Mouse (Mus musculus): ENCODE results near the gene Treml1. TPM values are rescaled to one million over a fixed set of nuclear protein-coding genes. Genes with fewer than 3 reads are reported as not detected.

Gene Treml1
- polyA plus RNA-seq, 1 experiment: 2.2 TPM

- TF ChIP-seq GATA1 (IDR thresholded peaks at IDR 0.05; ENCODE audit: low read length): no peak
Measured at GRCm38 (mm10) chr17:48385786-48386461, 26.2 kb downstream of the Treml1 start.

- TF ChIP-seq GATA1 (IDR thresholded peaks at IDR 0.05; ENCODE audit: low read length): no peak
Measured at GRCm38 (mm10) chr17:48388666-48389065, 28.9 kb downstream of the Treml1 start.

GRCm38 (mm10) chr17:48389442-48389841, 29.7 kb downstream of the Treml1 start:
- TF ChIP-seq GATA1 (IDR thresholded peaks at IDR 0.05; ENCODE audit: low read length): no peak

GRCm38 (mm10) chr17:48391446-48391845, 31.7 kb downstream of the Treml1 start:
- TF ChIP-seq GATA1 (IDR thresholded peaks at IDR 0.05; ENCODE audit: low read length): no peak

GRCm38 (mm10) chr17:48392616-48393015, 32.9 kb downstream of the Treml1 start:
- TF ChIP-seq GATA1 (IDR thresholded peaks at IDR 0.05; ENCODE audit: low read length): no peak

- TF ChIP-seq GATA1 (IDR thresholded peaks at IDR 0.05; ENCODE audit: low read length): no peak
Measured at GRCm38 (mm10) chr17:48401710-48402109, 42.0 kb downstream of the Treml1 start.

- TF ChIP-seq GATA1 (IDR thresholded peaks at IDR 0.05; ENCODE audit: low read length): no peak
Measured at GRCm38 (mm10) chr17:48402751-48403150, 43.0 kb downstream of the Treml1 start.

- no peak for TF ChIP-seq GATA1 (IDR thresholded peaks at IDR 0.05; ENCODE audit: low read length)
Measured at GRCm38 (mm10) chr17:48403848-48404247, 44.1 kb downstream of the Treml1 start.

GRCm38 (mm10) chr17:48404706-48405105, 45.0 kb downstream of the Treml1 start:
- no peak for TF ChIP-seq GATA1 (IDR thresholded peaks at IDR 0.05; ENCODE audit: low read length)

- no peak for TF ChIP-seq GATA1 (IDR thresholded peaks at IDR 0.05; ENCODE audit: low read length)
Measured at GRCm38 (mm10) chr17:48407154-48407553, 47.4 kb downstream of the Treml1 start.

GRCm38 (mm10) chr17:48407910-48408525, 48.3 kb downstream of the Treml1 start:
- TF ChIP-seq GATA1 (IDR thresholded peaks at IDR 0.05; ENCODE audit: low read length): no peak

- TF ChIP-seq GATA1 (IDR thresholded peaks at IDR 0.05; ENCODE audit: low read length): no peak
Measured at GRCm38 (mm10) chr17:48408526-48409291, 49.0 kb downstream of the Treml1 start.

GRCm38 (mm10) chr17:48409380-48410298, 49.9 kb downstream of the Treml1 start, which contains the start of the genes Nfya and Oard1:
Gene Nfya, minus strand, starts transcription at chr17:48409906.
Gene Oard1, plus strand, starts transcription at chr17:48410014.
- TF ChIP-seq GATA1 (IDR thresholded peaks at IDR 0.05; ENCODE audit: low read length): no peak

GRCm38 (mm10) chr17:48410299-48410785, 50.6 kb downstream of the Treml1 start:
- no peak for TF ChIP-seq GATA1 (IDR thresholded peaks at IDR 0.05; ENCODE audit: low read length)

- TF ChIP-seq GATA1 (IDR thresholded peaks at IDR 0.05; ENCODE audit: low read length): no peak
Measured at GRCm38 (mm10) chr17:48411241-48411640, 51.5 kb downstream of the Treml1 start.

All from G1E-ER4 (cell line).